Mouse (Mus musculus): ENCODE measurements around the gene Armc3. TPM values are rescaled to one million over a fixed set of nuclear protein-coding genes. Genes with fewer than 3 reads are reported as not detected.

Armc3 gene
- not detected for total RNA-seq (2021)
- long read RNA-seq, experiment 1, partial matches to known transcripts, result 0 of 3 reads
- long read RNA-seq, experiment 1, other reads (novel, unspliced or antisense), result 3 of 3 reads
- long read RNA-seq, experiment 2, partial matches to known transcripts, result 0 of 2 reads
- long read RNA-seq, experiment 2, other reads (novel, unspliced or antisense), result 2 of 2 reads

- intact Hi-C loops (cut with DNase I), result no loop called here
- DNase-seq, result peak in 1 of 2 experiments; percentile 5
Observed at GRCm38 (mm10) chr2:19198452-19199365, at the start of gene Armc3. Armc3 (plus strand) TSS chr2:19199302.

GRCm38 (mm10) chr2:19152687-19153086 lies 46.4 kb upstream of the Armc3 start:
- no peak for DNase-seq
- intact Hi-C loops (cut with DNase I), result no loop called here

GRCm38 (mm10) chr2:19156176-19156575 lies 42.9 kb upstream of the Armc3 start:
- no peak for DNase-seq
- intact Hi-C loops (cut with DNase I), result no loop called here

- DNase-seq, result no peak
- intact Hi-C loops (cut with DNase I), result no loop called here
Observed at GRCm38 (mm10) chr2:19159539-19159938, 39.6 kb upstream of the Armc3 start.

GRCm38 (mm10) chr2:19160368-19161114 lies 38.6 kb upstream of the Armc3 start:
- intact Hi-C loops (cut with DNase I), result no loop called here
- DNase-seq, result no peak

- no peak for DNase-seq
- intact Hi-C loops (cut with DNase I), result no loop called here
Observed at GRCm38 (mm10) chr2:19164234-19164633, 34.9 kb upstream of the Armc3 start.

GRCm38 (mm10) chr2:19176827-19177236 lies 22.3 kb upstream of the Armc3 start:
- intact Hi-C loops (cut with DNase I), result no loop called here
- no peak for DNase-seq

GRCm38 (mm10) chr2:19199366-19199853 lies 308 bp downstream of the Armc3 start:
- intact Hi-C loops (cut with DNase I), result no loop called here
- DNase-seq, result no peak

- DNase-seq, result no peak
- intact Hi-C loops (cut with DNase I), result no loop called here
Observed at GRCm38 (mm10) chr2:19200112-19200511, 1.0 kb downstream of the Armc3 start.

- no peak for DNase-seq
- intact Hi-C loops (cut with DNase I), result no loop called here
Observed at GRCm38 (mm10) chr2:19201682-19202081, 2.6 kb downstream of the Armc3 start.

GRCm38 (mm10) chr2:19234305-19234704 lies 35.2 kb downstream of the Armc3 start:
- intact Hi-C loops (cut with DNase I), result no loop called here

GRCm38 (mm10) chr2:19235193-19235592 lies 36.1 kb downstream of the Armc3 start:
- intact Hi-C loops (cut with DNase I), result no loop called here
- DNase-seq, result no peak

More at GRCm38 (mm10) chr2:19234305-19234704, 35.2 kb downstream of the Armc3 start:
- no peak for DNase-seq

- DNase-seq, result no peak
- intact Hi-C loops (cut with DNase I), result no loop called here
Observed at GRCm38 (mm10) chr2:19235614-19236013, 36.5 kb downstream of the Armc3 start.

- intact Hi-C loops (cut with DNase I), result no loop called here
- DNase-seq, result no peak
Observed at GRCm38 (mm10) chr2:19238771-19239170, 39.7 kb downstream of the Armc3 start.

- DNase-seq, result no peak
- intact Hi-C loops (cut with DNase I), result no loop called here
Observed at GRCm38 (mm10) chr2:19249611-19250010, 50.5 kb downstream of the Armc3 start.

GRCm38 (mm10) chr2:19255037-19255436 lies 55.9 kb downstream of the Armc3 start:
- intact Hi-C loops (cut with DNase I), result no loop called here

GRCm38 (mm10) chr2:19257255-19257654 lies 58.2 kb downstream of the Armc3 start:
- no peak for DNase-seq
- intact Hi-C loops (cut with DNase I), result no loop called here

More at GRCm38 (mm10) chr2:19255037-19255436, 55.9 kb downstream of the Armc3 start:
- DNase-seq, result no peak

- no peak for DNase-seq
- intact Hi-C loops (cut with DNase I), result no loop called here
Observed at GRCm38 (mm10) chr2:19260399-19260798, 61.3 kb downstream of the Armc3 start.

- intact Hi-C loops (cut with DNase I), result no loop called here
- no peak for DNase-seq
Observed at GRCm38 (mm10) chr2:19263375-19263774, 64.3 kb downstream of the Armc3 start.

GRCm38 (mm10) chr2:19265834-19266233 lies 66.7 kb downstream of the Armc3 start:
- DNase-seq, result no peak
- intact Hi-C loops (cut with DNase I), result no loop called here

GRCm38 (mm10) chr2:19267396-19267795 lies 68.3 kb downstream of the Armc3 start:
- no peak for DNase-seq
- intact Hi-C loops (cut with DNase I), result no loop called here

Measured in gastrocnemius, postnatal 36 days (tissue).